Mouse (Mus musculus): ENCODE data around the gene Sigmar1. TPM values are rescaled to one million over a fixed set of nuclear protein-coding genes. Genes with fewer than 3 reads are reported as not detected.

Sigmar1 gene
- polyA plus RNA-seq, 1 experiment from 2014 or later: 65.7 TPM

Other genes starting within 250 kb of the Sigmar1 start
- gene 1110017D15Rik, start 238.8 kb downstream of the Sigmar1 start, polyA plus RNA-seq (2015; fragmentation: Nextera tagmentation; extraction: Ambion mirVana): 13.8 and 15.5 TPM in 2 replicates
- gene Fam219a, start 186.6 kb downstream of the Sigmar1 start, polyA plus RNA-seq (2015; fragmentation: Nextera tagmentation; extraction: Ambion mirVana): 16.8 and 18.3 TPM in 2 replicates
- 3.3 and 3.5 TPM in 2 replicates for gene Dnaic1, start 186.4 kb downstream of the Sigmar1 start, polyA plus RNA-seq (2015; fragmentation: Nextera tagmentation; extraction: Ambion mirVana)
- gene Enho, start 115.8 kb downstream of the Sigmar1 start, polyA plus RNA-seq (2015; fragmentation: Nextera tagmentation; extraction: Ambion mirVana): 121 and 122 TPM in 2 replicates
- 28.1 and 32.2 TPM in 2 replicates for gene Cntfr, start 59.1 kb downstream of the Sigmar1 start, polyA plus RNA-seq (2015; fragmentation: Nextera tagmentation; extraction: Ambion mirVana)
- gene Il11ra1, start 56.2 kb downstream of the Sigmar1 start, polyA plus RNA-seq (2015; fragmentation: Nextera tagmentation; extraction: Ambion mirVana): 37.5 and 40.3 TPM in 2 replicates
- gene Rpp25l, start 42.6 kb downstream of the Sigmar1 start, polyA plus RNA-seq (2015; fragmentation: Nextera tagmentation; extraction: Ambion mirVana): 59.1 and 64.6 TPM in 2 replicates
- gene Dctn3, start 33.0 kb downstream of the Sigmar1 start, polyA plus RNA-seq (2015; fragmentation: Nextera tagmentation; extraction: Ambion mirVana): 295 and 308 TPM in 2 replicates
- 0.56 and 1.1 TPM in 2 replicates for gene Arid3c, start 25.0 kb downstream of the Sigmar1 start, polyA plus RNA-seq (2015; fragmentation: Nextera tagmentation; extraction: Ambion mirVana)
- 48.3 and 51.1 TPM in 2 replicates for gene Galt, start 929 bp downstream of the Sigmar1 start, polyA plus RNA-seq (2015; fragmentation: Nextera tagmentation; extraction: Ambion mirVana)
- 278 and 302 TPM in 2 replicates for gene Ccl27a, start 18.1 kb upstream of the Sigmar1 start, polyA plus RNA-seq (2015; fragmentation: Nextera tagmentation; extraction: Ambion mirVana)
- not detected in 2 replicates for gene Gm21541, start 147.5 kb upstream of the Sigmar1 start, polyA plus RNA-seq (2015; fragmentation: Nextera tagmentation; extraction: Ambion mirVana)
- gene Gm20878, start 185.4 kb upstream of the Sigmar1 start, polyA plus RNA-seq (2015; fragmentation: Nextera tagmentation; extraction: Ambion mirVana): 12.8 and 13.7 TPM in 2 replicates
- gene Fam205a4, start 209.9 kb upstream of the Sigmar1 start, polyA plus RNA-seq (2015; fragmentation: Nextera tagmentation; extraction: Ambion mirVana): 1.7 and 1.8 TPM in 2 replicates

Measured in midbrain, embryonic 15.5 days (tissue).